Mouse (Mus musculus) liver, embryonic 14.5 days (tissue): ENCODE measurements at regions not wholly inside any gene's neighbourhood (a gene's known extent, or its start where the extent isn't known, plus 50 kb on each side); places are given as distances from the start of the nearest gene placed in this dataset.

Experiments used
- CTCF ChIP-seq: IDR thresholded peaks from 2 replicates; pipeline ENCODE4 v1.5.1; 2016; ENCODE audit warnings: antibody characterized with exemption, low read depth, control low read depth
- EP300 ChIP-seq: IDR thresholded peaks from 2 replicates; pipeline ENCODE4 v1.6.1; 2016; ENCODE audit warnings: antibody characterized with exemption, low read depth

- no peak for TF ChIP-seq CTCF
- no peak for TF ChIP-seq EP300
Measured at GRCm38 (mm10) chr8:77804536-77804935, 80.3 kb upstream of the Ednra start.
